Mouse (Mus musculus): ENCODE results near the gene Nfkbie.

Gene Nfkbie

DNA sequence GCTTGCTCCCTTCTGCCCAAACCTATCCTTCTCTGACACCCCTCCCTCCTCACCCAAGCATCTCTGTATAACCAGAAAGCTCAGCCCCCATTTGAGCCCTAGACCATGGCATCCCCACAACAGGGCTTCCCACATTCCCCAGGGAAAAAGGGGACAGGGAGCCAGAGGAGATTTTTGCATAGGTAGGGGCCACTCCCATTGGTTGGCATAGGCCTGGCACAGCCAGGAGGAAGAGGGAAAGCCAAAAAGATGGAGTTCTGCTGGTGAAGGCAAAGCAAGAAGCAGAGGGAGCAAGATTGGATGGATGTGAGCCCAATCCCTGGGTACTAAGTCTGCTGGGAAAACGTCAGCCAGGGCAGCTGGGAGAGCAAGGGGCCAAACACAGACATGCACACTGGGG, 12.4 kb upstream of the Nfkbie start:
- DNase-seq (ENCODE audit: low spot score) = no peak

- peak; percentile 35 for DNase-seq (ENCODE audit: low spot score)
Observed at GRCm38 (mm10) chr17:45544001-45544872, 11.3 kb upstream of the Nfkbie start.

DNA sequence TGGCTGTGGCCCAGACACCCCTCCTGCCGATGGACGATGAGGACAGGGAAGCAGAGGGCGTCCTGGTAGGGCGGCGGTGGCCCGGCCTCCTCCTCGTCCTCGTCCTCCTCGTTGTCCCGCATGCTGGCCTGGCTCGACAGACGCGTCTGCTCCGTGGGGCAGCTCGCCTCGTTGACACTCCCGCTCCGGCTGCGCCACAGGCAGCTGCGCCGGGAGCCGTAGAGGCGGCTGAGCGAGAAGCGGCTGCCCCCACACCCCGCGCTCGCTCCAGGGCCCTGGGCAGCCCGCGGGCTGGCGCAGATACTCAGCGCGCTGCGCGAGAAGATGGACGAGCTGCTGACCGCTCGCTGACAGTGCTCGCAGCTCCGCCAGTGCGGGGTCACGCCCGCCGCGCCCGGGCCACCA, 10.6 kb upstream of the Nfkbie start:
- peak; percentile 44 for DNase-seq (ENCODE audit: low spot score)

DNA sequence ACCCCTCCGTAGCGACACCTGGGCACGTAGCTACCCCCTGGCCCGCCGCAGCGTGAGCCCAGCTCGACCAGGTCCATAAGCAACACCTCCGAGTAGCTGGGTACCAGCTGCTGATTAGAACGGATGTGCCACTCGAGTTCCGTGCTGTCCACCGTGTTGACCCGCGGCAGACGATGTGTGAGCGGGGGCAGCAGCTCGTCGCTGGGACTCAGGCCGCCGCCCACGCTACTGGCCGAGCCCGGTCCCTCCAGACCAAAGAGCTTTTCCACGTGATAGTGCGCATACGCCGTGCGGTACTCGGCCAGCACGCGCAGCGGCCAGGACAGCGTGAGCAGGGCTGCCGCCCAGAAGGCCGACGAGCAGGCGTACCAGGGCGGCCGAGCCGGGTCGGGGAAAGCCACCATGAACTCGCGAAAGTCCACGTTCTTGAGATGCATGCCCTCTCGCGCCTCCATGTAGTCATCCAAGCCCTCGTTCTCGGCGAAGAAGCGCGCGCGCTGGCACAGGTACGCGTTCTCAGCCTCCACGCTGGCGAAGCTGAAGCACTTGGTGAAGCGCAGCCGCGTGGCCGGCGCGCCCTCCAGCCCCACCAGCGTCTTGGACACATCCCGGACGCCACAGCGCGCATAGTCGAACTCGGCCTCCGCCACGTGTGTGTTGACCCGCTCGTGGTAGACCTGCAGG, 10.1 kb upstream of the Nfkbie start:
- DNase-seq (ENCODE audit: low spot score) = peak; percentile 34

- DNase-seq (ENCODE audit: low spot score) = no peak
Observed at GRCm38 (mm10) chr17:45546941-45547340, 8.6 kb upstream of the Nfkbie start.

DNA sequence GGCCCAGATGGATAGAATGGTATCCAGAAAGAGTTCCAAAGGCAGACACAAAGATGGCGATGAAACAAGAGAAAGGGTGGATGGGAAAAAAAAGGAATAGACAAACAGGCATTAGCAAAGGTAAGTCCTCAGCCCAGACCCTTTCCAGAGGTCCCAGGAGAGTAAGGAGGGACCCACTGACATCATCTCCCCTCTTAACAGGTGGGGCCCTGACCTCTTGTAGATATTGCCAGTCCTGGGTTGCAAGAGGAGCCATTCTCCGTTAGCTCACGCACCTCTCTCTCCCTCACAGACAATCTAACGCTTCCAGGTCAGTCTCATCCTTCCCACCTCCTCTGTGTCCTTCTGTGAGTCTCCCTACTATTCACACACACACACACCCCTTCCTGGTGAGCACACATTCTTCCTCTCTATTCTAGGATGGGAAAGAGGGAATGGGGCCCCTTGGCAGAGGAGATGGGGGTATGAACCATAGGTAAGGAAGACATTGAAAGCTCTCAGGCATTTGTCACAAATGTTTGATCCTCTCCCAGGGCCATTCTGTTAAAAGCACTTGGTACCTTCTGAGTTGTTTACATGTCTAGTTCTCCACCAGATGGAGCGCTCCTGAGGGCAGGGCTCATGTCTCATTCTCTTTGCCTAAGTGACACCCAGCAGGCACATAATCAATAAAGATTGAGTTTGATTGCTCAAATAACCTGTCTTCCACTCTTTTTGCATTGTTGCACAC, 7.9 kb upstream of the Nfkbie start:
- no peak for DNase-seq (ENCODE audit: low spot score)

DNA sequence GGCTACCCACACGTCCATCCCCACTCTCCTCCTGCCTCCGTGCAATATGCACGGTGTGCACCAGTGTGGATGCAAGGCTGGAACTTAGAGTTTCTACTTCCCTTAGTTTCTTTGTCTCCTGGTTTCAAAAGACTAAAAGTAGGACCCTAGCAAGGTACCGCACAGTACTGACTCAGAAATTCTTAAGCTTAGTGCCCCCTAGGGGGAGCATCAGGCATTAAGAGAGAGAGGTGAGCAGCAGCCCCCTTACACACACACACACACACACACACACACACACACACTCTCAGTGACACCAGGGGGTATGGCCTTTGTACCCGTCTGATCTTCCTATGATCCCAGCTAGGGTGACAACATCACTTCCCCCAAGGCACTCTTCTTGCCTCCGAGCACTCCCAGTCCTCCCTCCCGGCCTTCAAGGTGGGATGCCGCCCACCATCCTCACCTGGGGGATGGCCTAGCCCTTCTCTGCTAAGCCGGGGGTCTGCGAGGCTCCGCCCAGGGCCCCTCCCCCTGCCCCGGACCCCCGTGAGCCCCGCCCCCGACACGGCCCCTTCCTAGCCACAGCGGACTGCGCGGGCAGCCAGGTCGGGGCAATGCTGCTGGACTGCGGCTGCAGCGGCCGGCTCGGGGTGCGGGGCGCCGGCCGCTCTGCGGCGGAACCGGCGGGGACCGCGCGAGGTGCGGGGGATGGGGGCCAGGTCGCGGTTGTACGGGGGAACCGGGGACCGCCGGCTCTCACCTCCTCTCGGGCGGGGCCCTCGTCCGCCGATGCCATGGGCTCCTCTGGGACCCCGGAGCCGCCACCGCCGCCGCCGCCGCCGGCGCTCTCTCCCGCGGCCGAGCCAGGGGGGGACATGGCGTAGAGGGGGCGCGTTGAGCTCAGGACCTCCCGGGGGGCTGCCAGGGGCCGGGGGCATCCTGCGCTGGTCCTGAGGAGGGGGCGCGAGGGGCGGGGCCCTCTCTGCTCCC, 6.7 kb upstream of the Nfkbie start:
- peak; percentile 80 for DNase-seq (ENCODE audit: low spot score)

DNA sequence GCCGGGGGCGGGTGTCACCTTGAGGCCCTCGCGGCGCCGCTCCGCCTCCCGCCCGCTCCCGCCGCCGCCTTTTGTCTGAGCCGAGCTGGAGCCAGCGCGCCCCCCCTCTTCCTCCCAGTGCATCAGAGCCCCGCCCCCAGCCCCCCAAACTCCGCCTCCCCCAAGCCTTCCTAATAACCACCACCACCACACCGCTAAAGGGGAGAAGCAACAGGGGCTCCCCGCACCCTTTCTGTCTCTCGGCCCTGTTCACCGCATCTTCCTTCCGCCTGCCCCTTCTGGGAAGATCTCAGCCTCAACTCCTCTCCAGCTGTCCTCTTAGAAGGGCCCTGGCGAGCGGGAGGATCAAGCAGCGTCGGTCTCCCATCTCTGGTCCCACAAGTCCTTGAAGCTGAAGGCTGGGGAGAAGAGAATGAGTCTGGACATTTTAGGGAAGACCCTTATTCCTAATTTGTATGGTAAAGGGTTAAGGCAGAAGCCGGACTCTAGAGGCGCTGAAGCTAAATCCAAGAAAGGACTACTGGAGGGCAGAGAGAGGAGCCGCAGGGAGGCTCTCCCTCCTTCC, 5.8 kb upstream of the Nfkbie start, which contains the start of gene Tmem151b:
TSS of gene Tmem151b (minus strand) at position 61 of the 565 bp plus-strand sequence.
- peak; percentile 78 for DNase-seq (ENCODE audit: low spot score)

DNA sequence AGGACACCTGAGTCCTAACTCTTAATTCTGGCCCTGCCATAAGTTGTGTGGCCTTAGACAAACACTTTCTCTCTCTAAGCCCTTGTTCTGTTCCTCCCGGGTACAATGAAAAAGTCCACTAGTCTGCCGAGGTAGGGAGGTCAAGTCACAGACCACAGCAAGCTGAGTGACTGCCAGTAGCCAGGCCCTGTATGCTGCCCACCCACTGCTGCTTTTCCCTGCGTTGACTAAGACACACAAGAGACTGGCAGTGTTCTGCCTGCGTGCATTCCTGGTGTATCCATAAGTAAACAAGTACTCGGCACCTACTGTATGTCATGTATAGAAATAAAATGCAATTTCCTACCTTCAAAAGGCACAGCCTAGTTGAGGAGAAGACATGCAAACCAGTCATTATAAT, 5.2 kb upstream of the Nfkbie start:
- no peak for DNase-seq (ENCODE audit: low spot score)

GRCm38 (mm10) chr17:45551249-45551796, 4.2 kb upstream of the Nfkbie start:
- no peak for DNase-seq (ENCODE audit: low spot score)

GRCm38 (mm10) chr17:45551816-45552451, 3.6 kb upstream of the Nfkbie start:
- DNase-seq (ENCODE audit: low spot score) = peak; percentile 88

DNA sequence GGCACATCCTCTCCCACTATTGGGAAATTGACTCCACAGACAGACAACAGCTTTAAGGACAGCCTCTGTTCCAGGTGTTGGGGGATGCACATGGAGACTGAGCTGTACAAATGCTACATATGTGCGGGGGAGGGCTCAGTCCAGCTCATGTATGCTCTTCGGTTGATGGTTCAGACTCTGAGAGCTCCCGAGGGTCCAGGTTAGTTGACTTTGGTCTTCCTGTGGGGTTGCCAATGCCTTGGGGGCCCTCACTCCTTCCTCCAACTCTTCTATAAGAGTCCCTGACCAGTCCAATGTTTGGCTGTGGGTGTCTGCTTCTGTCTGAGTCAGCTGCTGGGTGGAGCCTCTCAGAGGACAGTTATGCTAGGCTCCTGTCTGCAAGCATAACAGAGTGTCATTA, 2.4 kb upstream of the Nfkbie start:
- no peak for DNase-seq (ENCODE audit: low spot score)

- no peak for DNase-seq (ENCODE audit: low spot score)
Observed at GRCm38 (mm10) chr17:45554420-45554819, 1.1 kb upstream of the Nfkbie start.

- DNase-seq (ENCODE audit: low spot score) = no peak
Observed at GRCm38 (mm10) chr17:45556107-45556489, 595 bp downstream of the Nfkbie start.

- no peak for DNase-seq (ENCODE audit: low spot score)
Observed at GRCm38 (mm10) chr17:45556514-45557245, 1.2 kb downstream of the Nfkbie start.

DNA sequence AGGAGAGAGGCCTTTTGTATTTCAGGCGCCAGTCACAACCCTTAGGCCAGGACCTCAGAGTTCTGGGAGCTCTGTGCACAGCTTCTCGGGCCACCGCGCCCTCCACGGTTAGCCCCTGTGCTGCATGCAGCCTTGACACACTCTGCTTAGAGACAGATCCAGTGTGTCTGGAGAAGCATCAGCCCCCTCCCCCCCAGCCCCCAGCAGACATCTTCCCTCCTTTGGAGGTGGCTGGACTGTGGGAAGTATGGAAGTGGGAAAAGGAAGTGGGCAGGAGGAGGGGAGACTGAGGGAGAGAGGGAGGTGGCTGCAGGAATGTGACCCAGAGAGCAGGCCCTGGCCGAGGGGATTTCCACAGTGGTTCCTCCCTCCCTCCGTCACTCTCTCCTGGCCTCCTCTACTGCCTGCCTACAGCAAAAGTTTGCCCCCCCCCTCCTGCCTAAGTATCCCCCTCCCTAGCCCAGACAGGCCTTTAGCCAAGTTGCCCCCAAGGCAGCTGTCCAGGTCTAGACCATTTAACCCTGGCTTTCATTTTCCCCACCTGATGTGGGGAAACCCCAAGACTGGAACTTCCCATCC, 1.8 kb downstream of the Nfkbie start:
- no peak for DNase-seq (ENCODE audit: low spot score)

- DNase-seq (ENCODE audit: low spot score) = no peak
Observed at GRCm38 (mm10) chr17:45557998-45558862, 2.7 kb downstream of the Nfkbie start.
